Mouse (Mus musculus) megakaryocyte progenitor cell, adult 5-6 weeks (primary cell): ENCODE data around the gene Ppat. TPM values are rescaled to one million over a fixed set of nuclear protein-coding genes. Genes with fewer than 3 reads are reported as not detected.
"Not testable (repeated sequence)": the region's sequence is repeated elsewhere in the genome, so short reads cannot be mapped to it uniquely, and the experiment has no call there.

Source experiments
- ATAC-seq: replicated peaks from 2 replicates; pipeline ENCODE4 v1.8.0; 2016; ENCODE audit warnings: mild to moderate bottlenecking, moderate TSS enrichment, inconsistent platforms; ENCODE audit not compliant: poor library complexity
- total RNA-seq, 2 experiments: library from RNA; stranded (forward) in 1 of 2; stranded (reverse) in 1 of 2; fragments of 157-497, 149-512 nt in 1 of 2; fragments of 200-1000 nt in 1 of 2; gene quantifications; 2 replicates each; pipeline versions ENCODE4 v1.2.3 to v1.2.4; 2015 to 2017

Ppat gene
- total RNA-seq, 2 experiments from 2014 or later = 62.1 to 71.2 TPM

DNA sequence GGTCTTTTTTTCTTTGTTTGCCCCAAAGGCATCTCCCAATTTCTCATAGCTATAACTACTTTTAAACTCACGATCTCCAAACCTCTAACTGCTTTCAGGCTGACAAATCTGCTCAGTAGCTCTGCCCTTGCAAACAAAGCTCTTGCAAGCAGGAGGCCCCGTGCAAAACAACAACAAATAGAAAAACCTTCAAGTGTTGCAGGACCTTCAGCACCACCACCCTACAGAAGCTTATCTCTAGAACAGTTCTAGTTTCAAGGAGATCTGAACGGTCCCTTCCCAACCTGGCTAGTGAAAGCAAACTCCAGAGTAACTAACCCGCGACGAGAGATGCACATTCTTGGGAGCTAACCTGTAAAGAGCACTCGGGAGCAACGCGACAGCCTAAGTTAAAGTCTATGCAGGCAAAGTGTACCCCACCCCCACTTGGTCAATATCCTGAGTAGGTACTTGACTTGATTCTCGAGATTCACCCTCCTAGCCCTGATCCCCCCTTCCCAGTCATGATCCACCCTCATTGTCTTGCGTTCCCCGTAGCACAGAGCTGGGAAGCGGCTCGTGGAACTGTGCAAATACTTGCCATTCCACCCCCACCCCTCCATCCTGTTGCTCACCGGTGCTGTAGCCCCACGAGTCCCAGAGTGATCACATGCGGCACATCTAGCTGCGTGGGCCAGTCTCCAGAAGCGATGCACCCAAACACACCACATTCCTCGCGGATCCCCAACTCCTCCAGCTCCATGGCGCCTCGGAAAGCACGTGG, 854 bp downstream of the Ppat start:
- no peak for ATAC-seq

DNA sequence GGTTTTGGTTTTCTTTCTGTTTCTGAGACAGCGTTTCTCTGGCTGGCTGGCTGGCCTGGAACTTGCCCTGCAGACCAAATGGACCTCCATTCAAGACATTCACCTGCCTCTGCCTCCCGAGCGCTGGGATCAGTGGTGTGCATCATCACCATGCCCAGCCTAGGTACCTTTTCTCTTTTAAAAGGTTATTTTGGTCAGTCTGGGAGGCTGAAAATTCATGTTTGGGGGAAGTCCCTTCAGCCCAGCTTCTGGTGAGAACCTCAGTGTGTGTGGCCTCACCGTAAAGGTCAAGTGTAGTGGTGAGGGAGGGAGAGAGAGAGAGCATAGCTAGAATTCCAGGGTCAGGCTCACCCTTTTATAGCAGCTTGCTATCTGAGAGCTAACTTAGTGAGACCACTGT, 3.6 kb downstream of the Ppat start:
- ATAC-seq = no peak

DNA sequence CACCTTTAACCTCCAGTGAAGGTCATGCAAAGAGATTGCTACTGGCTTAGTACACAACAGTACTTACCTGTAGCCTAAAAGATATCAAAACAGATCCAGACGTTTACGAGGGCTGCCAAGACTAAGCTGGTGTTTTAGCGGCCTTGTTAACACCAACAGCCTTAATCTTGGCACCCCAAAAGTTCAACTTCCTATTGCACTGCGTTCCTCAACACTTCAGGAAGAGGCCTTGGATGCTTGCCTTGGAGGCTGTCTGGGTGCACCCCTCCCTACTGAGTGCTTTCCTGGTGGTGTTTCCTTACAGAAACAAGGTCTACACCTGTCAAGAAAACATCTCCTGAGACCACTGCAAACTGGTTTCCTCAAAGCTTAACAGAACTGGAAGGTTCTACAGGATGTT, 4.2 kb downstream of the Ppat start:
- ATAC-seq = no peak

DNA sequence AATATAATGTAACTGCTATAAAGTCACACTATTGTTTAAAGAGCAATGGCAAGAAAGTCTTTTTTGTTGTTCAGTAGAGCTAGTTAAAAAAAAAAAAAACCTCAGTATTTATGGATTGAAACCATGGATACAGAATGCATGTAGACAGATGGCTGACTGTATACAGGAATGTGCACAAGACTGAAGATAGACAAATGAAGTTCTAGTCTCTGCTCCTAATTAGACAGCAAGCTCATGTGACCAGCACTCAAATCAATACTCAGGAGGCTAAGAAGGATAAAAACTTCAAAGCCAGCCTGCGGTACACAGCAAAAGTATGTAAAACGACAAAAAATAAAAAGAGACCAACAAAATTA, 5.7 kb downstream of the Ppat start:
- ATAC-seq = no peak

DNA sequence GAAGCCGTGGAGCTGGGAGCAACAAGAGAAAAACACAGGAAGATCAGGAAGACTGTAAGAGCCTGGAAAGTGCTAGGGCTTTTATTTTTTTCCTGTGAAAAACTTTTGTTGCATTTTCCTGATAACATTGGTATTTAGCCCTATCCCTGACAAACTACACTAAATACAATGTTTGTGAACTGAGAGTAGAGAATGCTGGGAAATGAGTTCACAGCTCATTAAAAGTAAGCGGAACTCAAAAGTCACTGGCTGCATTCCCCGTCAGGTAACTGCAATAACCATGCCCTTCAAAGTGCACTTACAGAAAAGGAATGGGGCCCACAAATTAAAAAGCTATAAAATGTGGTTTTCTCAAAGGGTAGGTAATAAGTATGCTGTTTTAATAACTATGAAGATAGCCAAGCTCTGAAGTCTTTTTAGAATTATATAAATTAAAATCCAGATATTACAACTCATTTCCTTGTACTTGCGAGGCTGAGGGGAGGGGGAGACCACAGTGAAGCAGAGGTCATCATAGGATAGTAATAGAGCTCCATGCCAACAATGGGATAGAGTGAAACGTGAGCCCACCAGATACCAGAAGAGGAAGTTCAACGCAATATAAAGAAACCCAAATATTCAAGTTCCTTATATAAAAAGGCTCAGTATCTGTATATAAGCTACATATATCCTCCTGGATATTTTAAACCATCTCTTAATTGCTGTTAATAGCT, 6.3 kb downstream of the Ppat start:
- ATAC-seq = no peak

GRCm38 (mm10) chr5:76942505-76942904, 8.9 kb downstream of the Ppat start:
- ATAC-seq = no peak

DNA sequence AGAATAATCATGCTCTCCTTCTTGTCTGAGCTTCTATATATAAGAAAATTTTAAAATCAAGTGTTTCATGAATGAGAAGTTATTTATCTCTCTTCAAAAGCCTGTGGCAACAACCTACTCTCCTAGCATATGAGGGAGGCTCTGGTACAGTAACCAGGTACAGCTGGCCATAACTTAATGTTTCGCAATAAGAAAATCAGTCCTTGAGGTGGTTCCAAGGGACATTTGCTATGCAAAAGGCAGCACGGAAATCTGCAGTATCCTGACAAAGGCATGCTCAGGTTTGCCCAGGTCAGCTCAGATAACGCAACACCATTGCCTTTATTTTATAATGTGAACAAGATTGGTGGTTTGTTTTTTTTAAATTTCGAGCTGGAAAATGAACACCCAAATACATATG, 9.4 kb downstream of the Ppat start:
- ATAC-seq = no peak

DNA sequence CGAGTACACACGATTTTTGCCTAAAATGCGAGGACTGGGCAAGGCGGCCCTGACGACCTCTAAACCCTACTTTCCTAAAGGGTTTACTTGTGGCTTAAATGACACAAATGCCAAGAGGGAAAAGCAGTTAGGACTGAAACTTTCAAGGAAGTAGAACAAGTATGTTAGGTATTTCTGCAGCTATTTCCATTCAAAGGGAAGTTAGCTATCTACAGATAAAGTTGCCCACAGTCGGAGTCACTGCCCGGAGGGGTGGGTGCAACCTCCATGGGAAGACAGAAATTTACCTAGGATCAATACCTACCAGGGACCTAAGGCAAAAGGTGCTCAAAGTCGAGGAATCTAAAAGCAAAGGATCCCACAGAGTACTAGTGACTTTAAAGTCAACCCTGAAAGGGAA, 11.7 kb downstream of the Ppat start:
- no peak for ATAC-seq

GRCm38 (mm10) chr5:76929180-76929877, 22.0 kb downstream of the Ppat start:
- peak; percentile 87 for ATAC-seq

GRCm38 (mm10) chr5:76928124-76928832, 23.1 kb downstream of the Ppat start:
- peak; percentile 72 for ATAC-seq

DNA sequence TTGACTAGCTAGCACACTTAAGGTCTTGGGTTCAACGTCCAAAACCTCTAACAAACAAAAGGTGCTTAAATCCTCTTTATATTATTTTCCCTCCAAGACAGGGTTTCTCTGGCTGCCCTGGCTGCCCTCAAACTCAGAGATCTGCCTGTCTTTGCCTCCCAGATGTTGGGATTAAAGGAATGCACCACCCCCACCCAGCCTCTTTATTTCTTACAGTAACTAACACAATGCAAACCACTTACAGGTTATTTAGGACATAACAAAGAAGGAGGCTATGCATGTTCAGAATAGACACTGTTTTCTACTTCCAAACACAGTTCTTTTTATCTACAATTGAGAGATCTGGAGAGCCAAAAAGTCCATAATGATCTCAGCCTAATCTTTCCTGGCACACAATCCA, 27.1 kb downstream of the Ppat start:
- ATAC-seq = no peak

DNA sequence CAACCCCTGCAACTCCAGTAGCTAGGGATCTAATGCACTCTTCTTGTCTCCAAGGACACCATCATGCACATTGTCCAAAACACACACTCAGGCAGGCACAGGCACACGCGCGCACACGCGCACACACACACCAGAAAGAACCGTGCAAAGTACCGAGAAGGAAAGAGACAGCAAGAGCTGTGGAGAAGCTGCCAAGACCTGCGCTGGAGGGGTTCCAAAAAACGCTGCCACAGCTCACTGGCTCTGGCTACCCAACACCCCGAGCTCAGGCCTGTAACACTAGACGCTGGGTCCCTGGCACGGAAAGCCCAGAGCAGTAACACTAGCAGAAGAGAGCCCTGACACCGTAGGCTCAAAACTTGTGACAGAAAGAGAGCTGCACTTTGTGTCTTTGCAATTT, 27.9 kb downstream of the Ppat start:
- ATAC-seq = no peak

DNA sequence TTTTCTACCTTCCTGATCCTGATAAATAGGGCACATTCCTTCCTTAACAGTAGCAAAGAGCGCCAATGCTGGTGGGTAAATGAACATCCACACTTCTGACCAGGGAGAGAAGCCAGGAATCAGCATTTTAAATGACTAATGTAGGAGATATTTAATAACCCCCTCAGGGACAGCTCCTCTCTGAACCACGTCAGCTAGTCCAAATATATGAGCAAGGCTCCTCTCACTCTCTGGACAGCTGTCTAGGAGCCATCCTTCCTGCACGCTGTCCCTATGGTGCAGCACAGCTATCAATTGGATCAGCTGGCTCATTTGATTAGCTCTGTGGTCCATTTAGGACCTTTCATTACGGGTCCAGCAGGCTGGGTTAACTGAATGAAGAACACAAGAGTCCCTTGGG, 28.5 kb downstream of the Ppat start:
- no peak for ATAC-seq

DNA sequence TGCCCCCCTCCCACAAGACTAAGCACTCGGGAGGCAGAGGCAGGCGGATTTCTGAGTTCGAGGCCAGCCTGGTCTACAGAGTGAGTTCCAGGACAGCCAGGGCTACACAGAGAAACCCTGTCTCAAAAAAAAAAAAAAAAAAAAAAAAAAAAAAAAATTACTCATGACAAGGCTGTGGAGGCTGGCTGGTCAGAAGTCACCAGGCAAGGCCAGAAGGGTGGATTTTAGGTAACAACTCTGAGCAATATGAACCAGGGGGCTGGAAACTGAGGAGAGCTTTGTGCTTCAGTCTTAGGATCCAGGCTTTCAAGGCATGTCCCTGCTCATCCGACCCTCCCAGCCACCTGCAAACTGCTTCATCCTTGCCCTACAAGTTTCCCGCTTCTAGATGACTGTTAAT, 38.9 kb downstream of the Ppat start:
- not testable (repeated sequence) for ATAC-seq

DNA sequence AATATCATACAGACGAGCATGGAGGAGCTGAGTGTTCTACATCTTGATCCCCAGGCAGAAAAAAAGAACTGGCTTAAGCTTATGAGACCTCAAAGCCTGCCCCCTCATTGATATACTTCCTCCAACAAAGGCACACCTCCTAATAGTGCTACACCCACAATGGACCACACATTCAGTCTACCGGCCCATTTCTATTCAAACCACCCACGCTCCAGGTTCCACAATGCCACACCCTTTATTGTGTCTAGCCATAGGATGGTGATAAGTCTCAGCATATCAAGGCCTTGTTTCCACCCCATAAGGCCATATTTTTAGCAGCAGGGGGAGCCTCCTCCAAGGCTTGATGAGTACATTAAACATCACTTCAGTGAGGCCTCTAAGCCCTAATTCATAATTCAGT, 40.6 kb downstream of the Ppat start:
- peak; percentile 57 for ATAC-seq

GRCm38 (mm10) chr5:76906155-76906499, 45.3 kb downstream of the Ppat start:
- ATAC-seq = no peak

GRCm38 (mm10) chr5:76905405-76906154, 45.8 kb downstream of the Ppat start, which contains the start of gene Aasdh:
TSS of gene Aasdh (minus strand) at chr5:76905514.
- ATAC-seq = peak; percentile 94

- ATAC-seq = no peak
Measured at GRCm38 (mm10) chr5:76904713-76905404, 46.5 kb downstream of the Ppat start.

GRCm38 (mm10) chr5:76902131-76902530, 49.2 kb downstream of the Ppat start:
- no peak for ATAC-seq

DNA sequence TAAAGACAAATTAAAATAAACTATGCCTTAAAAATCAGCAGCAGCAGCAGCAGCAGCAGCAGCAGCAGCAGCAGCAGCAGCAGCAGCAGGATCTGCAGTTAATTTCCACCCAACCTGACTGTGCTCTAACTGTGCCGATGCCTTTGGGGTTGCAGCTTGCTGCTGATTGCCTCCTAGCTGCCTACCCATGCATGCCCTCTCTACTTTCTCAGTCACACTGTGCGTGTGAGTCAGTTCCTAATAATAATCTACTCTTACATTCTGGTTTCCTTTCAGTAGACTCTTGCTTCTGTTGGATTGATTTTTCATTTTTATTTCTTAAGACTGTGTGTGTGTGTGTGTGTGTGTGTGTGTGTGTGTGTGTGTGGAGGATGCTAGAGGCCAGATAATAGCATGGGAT, 58.3 kb downstream of the Ppat start:
- ATAC-seq = no peak
